Comparison of ENCODE assay signal across 9 mouse cellular contexts in the genomic region with DNA sequence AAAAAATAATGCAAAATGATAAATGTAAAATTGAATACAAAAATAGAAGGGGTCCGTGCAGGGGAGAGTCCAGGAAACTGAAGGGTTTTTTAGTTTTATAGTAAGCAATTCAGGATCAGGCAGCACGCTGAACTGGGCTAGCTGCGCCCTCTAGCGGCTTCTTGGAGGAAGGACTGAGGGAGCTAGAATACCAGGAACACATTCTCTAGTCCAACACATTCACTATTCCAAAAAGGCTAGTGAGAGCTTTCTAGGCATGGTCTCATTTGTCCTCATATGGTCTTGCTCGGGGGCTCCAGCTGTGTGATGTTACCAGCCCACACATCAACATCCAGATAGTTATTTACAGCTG. TPM values are rescaled to one million over a fixed set of nuclear protein-coding genes. Genes with fewer than 3 reads are reported as not detected.
DNase-seq lines count a peak whose midpoint lies in the region; ATAC-seq and TF ChIP-seq lines count a peak whose summit lies in the region.
"Had no signal": no experiment of that assay in that cellular context is flagged by ENCODE, and none has a peak within 500 bp of the region (broad histone marks: within the 10 kb centered on the region; RNA-seq: fewer than 3 reads in every experiment).

No protein-coding gene starts in this region.

- H3K27me3 ChIP-seq in heart, embryonic 11.5 days (ENCODE audit: control insufficient read depth, insufficient read depth, low read length) = no peaks in the 10 kb centered on the region
- no peaks in the 10 kb centered on the region for H3K27me3 ChIP-seq in intestine, embryonic 15.5 days (replicated peaks)
- no peaks in the 10 kb centered on the region for H3K27me3 ChIP-seq in limb, embryonic 10.5 days (ENCODE audit: low read depth, poor library complexity, severe bottlenecking)
- no peaks in the 10 kb centered on the region for H3K27me3 ChIP-seq in midbrain, embryonic 16.5 days (ENCODE audit: control insufficient read depth, insufficient read depth, low read depth, low read length)
- no peaks in the 10 kb centered on the region for H3K27me3 ChIP-seq in splenic B cell, adult 2 months (ENCODE audit: control insufficient read depth, insufficient read depth, low read length, poor library complexity, severe bottlenecking)
- H3K27me3 ChIP-seq: neural tube, embryonic 12.5 days had no signal

- no peak overlapping the region for H3K4me2 ChIP-seq in heart, embryonic 11.5 days
- no peak overlapping the region for H3K4me2 ChIP-seq in intestine, embryonic 15.5 days (replicated peaks)
- no peak overlapping the region for H3K4me2 ChIP-seq in midbrain, embryonic 16.5 days (ENCODE audit: low read length)
- H3K4me2 ChIP-seq: neural tube, embryonic 12.5 days had no signal

- peak; percentile 78 for TF ChIP-seq CTCF in embryonic fibroblast, embryonic 13.5 days (IDR thresholded peaks at IDR 0.05; ENCODE audit: borderline replicate concordance, insufficient read depth, low read length)

- no peak for TF ChIP-seq POLR2A in embryonic fibroblast, embryonic 13.5 days (IDR thresholded peaks at IDR 0.05; ENCODE audit: low read depth, low read length)

- H3K9me3 ChIP-seq in heart, embryonic 11.5 days (replicated peaks; ENCODE audit: control insufficient read depth, low read length) = no peaks in the 10 kb centered on the region
- no peaks in the 10 kb centered on the region for H3K9me3 ChIP-seq in intestine, embryonic 15.5 days
- no peaks in the 10 kb centered on the region for H3K9me3 ChIP-seq in limb, embryonic 10.5 days (replicated peaks)
- no peaks in the 10 kb centered on the region for H3K9me3 ChIP-seq in midbrain, embryonic 16.5 days (replicated peaks; ENCODE audit: control insufficient read depth, low read length, poor library complexity, severe bottlenecking)
- H3K9me3 ChIP-seq: neural tube, embryonic 12.5 days had no signal

- H3K9ac ChIP-seq in heart, embryonic 11.5 days (ENCODE audit: low read depth, low read length) = no peak overlapping the region
- no peak overlapping the region for H3K9ac ChIP-seq in intestine, embryonic 15.5 days
- no peak overlapping the region for H3K9ac ChIP-seq in midbrain, embryonic 16.5 days (ENCODE audit: low read depth, low read length)
- H3K9ac ChIP-seq: neural tube, embryonic 12.5 days had no signal

- WGBS in heart, embryonic 11.5 days (ENCODE audit: insufficient replicate concordance) = 3% methylated on average over 5 of the region's 5 CpGs
- 1% methylated on average over 5 of the region's 5 CpGs for WGBS in intestine, embryonic 15.5 days
- 4% methylated on average over 5 of the region's 5 CpGs for WGBS in limb, embryonic 10.5 days
- 2% methylated on average over 5 of the region's 5 CpGs for WGBS in midbrain, embryonic 16.5 days

- no peak overlapping the region for H3K4me3 ChIP-seq in heart, embryonic 11.5 days (ENCODE audit: low read depth, low read length)
- no peak overlapping the region for H3K4me3 ChIP-seq in embryonic fibroblast, embryonic 13.5 days (ENCODE audit: insufficient read depth, low read length)
- no peak overlapping the region for H3K4me3 ChIP-seq in intestine, embryonic 15.5 days (replicated peaks)
- no peak overlapping the region for H3K4me3 ChIP-seq in limb, embryonic 10.5 days
- no peak overlapping the region for H3K4me3 ChIP-seq in midbrain, embryonic 16.5 days (ENCODE audit: low read depth, low read length)
- H3K4me3 ChIP-seq: neural tube, embryonic 12.5 days had no signal

- no peaks in the 10 kb centered on the region for H3K4me1 ChIP-seq in heart, embryonic 11.5 days (ENCODE audit: control insufficient read depth, insufficient read depth, low read length)
- no peaks in the 10 kb centered on the region for H3K4me1 ChIP-seq in embryonic fibroblast, embryonic 13.5 days (ENCODE audit: control insufficient read depth, insufficient read depth, low read length)
- H3K4me1 ChIP-seq in intestine, embryonic 15.5 days (replicated peaks) = no peaks in the 10 kb centered on the region
- H3K4me1 ChIP-seq in limb, embryonic 10.5 days = no peaks in the 10 kb centered on the region
- H3K4me1 ChIP-seq in midbrain, embryonic 16.5 days (ENCODE audit: control insufficient read depth, insufficient read depth, low read length) = no peaks in the 10 kb centered on the region
- H3K4me1 ChIP-seq: neural tube, embryonic 12.5 days had no signal

- ATAC-seq in heart, embryonic 11.5 days (replicated peaks; ENCODE audit: insufficient number of reproducible peaks, low FRiP score, low TSS enrichment) = no peak
- peak; percentile 72 for ATAC-seq in intestine, embryonic 15.5 days
- peak; percentile 81 for ATAC-seq in midbrain, embryonic 16.5 days

- no peaks in the 10 kb centered on the region for H3K36me3 ChIP-seq in heart, embryonic 11.5 days (ENCODE audit: control insufficient read depth, insufficient read depth, low read length)
- no peaks in the 10 kb centered on the region for H3K36me3 ChIP-seq in intestine, embryonic 15.5 days
- no peaks in the 10 kb centered on the region for H3K36me3 ChIP-seq in limb, embryonic 10.5 days
- H3K36me3 ChIP-seq in midbrain, embryonic 16.5 days (ENCODE audit: control insufficient read depth, insufficient read depth, low read length) = no peaks in the 10 kb centered on the region
- no peaks in the 10 kb centered on the region for H3K36me3 ChIP-seq in splenic B cell, adult 2 months (ENCODE audit: control insufficient read depth, insufficient read depth, low read length, poor library complexity, severe bottlenecking)
- H3K36me3 ChIP-seq: neural tube, embryonic 12.5 days had no signal

- DNase-seq in heart, adult 9 months (ENCODE audit: low spot score in 2 of 2) = peak; percentile 8 to 24
- peak; percentile 77 for DNase-seq in adrenal gland, postnatal 14 days
- DNase-seq in limb, embryonic 10.5 days (ENCODE audit: low spot score) = peak; percentile 78
- DNase-seq in splenic B cell, adult 2 months (ENCODE audit: low read depth, low spot score) = peak; percentile 65

- no peak overlapping the region for H3K27ac ChIP-seq in heart, embryonic 11.5 days (ENCODE audit: low read depth, low read length)
- no peak overlapping the region for H3K27ac ChIP-seq in embryonic fibroblast, embryonic 13.5 days (ENCODE audit: insufficient read depth, low read length)
- H3K27ac ChIP-seq in intestine, embryonic 15.5 days = no peak overlapping the region
- H3K27ac ChIP-seq in limb, embryonic 10.5 days = no peak overlapping the region
- no peak overlapping the region for H3K27ac ChIP-seq in midbrain, embryonic 16.5 days (ENCODE audit: low read length)
- H3K27ac ChIP-seq: neural tube, embryonic 12.5 days had no signal

RNA-seq across cellular contexts. Expression of a gene that starts 12.5 kb away (rescaled TPM):
- 21.3 and 31.7 TPM in 2 replicates for polyA plus RNA-seq in heart, embryonic 11.5 days (2014; fragmentation: Nextera tagmentation; extraction: Ambion mirVana)
- 18.3 and 23.2 TPM in 2 replicates for total RNA-seq in adrenal gland, postnatal 14 days (2021)
- 31.1 and 46.7 TPM in 2 replicates for polyA plus RNA-seq in embryonic fibroblast, embryonic 13.5 days (2011; ENCODE audit: insufficient read length, low read depth, missing spikeins)
- polyA plus RNA-seq in intestine, embryonic 15.5 days (2015; fragmentation: Nextera tagmentation; extraction: Ambion mirVana) = 28.9 and 29.7 TPM in 2 replicates
- polyA plus RNA-seq in limb, embryonic 10.5 days (2016; fragmentation: Nextera tagmentation; extraction: Ambion mirVana) = 46.6 and 48.2 TPM in 2 replicates
- polyA plus RNA-seq in midbrain, embryonic 16.5 days (2015; fragmentation: Nextera tagmentation; extraction: Ambion mirVana) = 41.6 and 42.7 TPM in 2 replicates

RNA-seq across cellular contexts. Expression of a gene that starts 52.8 kb away (rescaled TPM):
- 35.8 and 40.6 TPM in 2 replicates for polyA plus RNA-seq in heart, embryonic 11.5 days (2014; fragmentation: Nextera tagmentation; extraction: Ambion mirVana)
- total RNA-seq in adrenal gland, postnatal 14 days (2021) = 37.0 and 40.1 TPM in 2 replicates
- 21.4 and 25.4 TPM in 2 replicates for polyA plus RNA-seq in embryonic fibroblast, embryonic 13.5 days (2011; ENCODE audit: insufficient read length, low read depth, missing spikeins)
- 32.6 and 33.5 TPM in 2 replicates for polyA plus RNA-seq in intestine, embryonic 15.5 days (2015; fragmentation: Nextera tagmentation; extraction: Ambion mirVana)
- polyA plus RNA-seq in limb, embryonic 10.5 days (2016; fragmentation: Nextera tagmentation; extraction: Ambion mirVana) = 33.5 and 36.5 TPM in 2 replicates
- 31.2 and 37.7 TPM in 2 replicates for polyA plus RNA-seq in midbrain, embryonic 16.5 days (2015; fragmentation: Nextera tagmentation; extraction: Ambion mirVana)

Comparison
In these comparisons a context has a peak if more than half of its experiments do, and no peak if none do; other contexts are left out.
1. DNase-seq: peak in every context shown above with its lines; median percentile 78 in limb, embryonic 10.5 days; 77 in adrenal gland, postnatal 14 days; 65 in splenic B cell, adult 2 months; 16 in heart, adult 9 months.